Mouse (Mus musculus) MEL (cell line): ENCODE data around the gene Veph1.

ENCODE experiments used
- BHLHE40 ChIP-seq: IDR thresholded peaks from 2 replicates; pipeline ENCODE4 v1.6.1; 2012; ENCODE audit warnings: low read depth, mild to moderate bottlenecking, inconsistent platforms, low read length, improper control_type of control experiment, borderline replicate concordance
- CTCF ChIP-seq, 3 experiments: IDR thresholded peaks in 2 of 3; conservative IDR thresholded peaks in 1 of 3; 2 replicates each; pipeline ENCODE4 v1.5.1; 2011 to 2012; ENCODE audit warnings: low read length in 3 of 3, low read depth in 2 of 3, mild to moderate bottlenecking in 2 of 3, improper control_type of control experiment in 1 of 3, inconsistent platforms in 1 of 3, mixed read lengths in 1 of 3, moderate library complexity in 1 of 3; ENCODE audit not compliant: control insufficient read depth in 1 of 3, insufficient read depth in 1 of 3, poor library complexity in 1 of 3, severe bottlenecking in 1 of 3
- EP300 ChIP-seq, 2 experiments: IDR thresholded peaks; 2 replicates each; pipeline ENCODE4 v1.6.1; 2011; ENCODE audit warnings: improper control_type of control experiment in 2 of 2, low read length in 2 of 2, low read depth in 1 of 2, mild to moderate bottlenecking in 1 of 2
- ETS1 ChIP-seq: IDR thresholded peaks from 2 replicates; pipeline ENCODE4 v1.6.1; 2012; ENCODE audit warnings: low read depth, mild to moderate bottlenecking, inconsistent platforms, low read length, improper control_type of control experiment, moderate library complexity
- GATA1 ChIP-seq: IDR thresholded peaks from 2 replicates; pipeline ENCODE4 v1.6.1; 2011; ENCODE audit warnings: low read depth, low read length, improper control_type of control experiment
- KAT2A ChIP-seq: conservative IDR thresholded peaks from 2 replicates; pipeline ENCODE4 v1.6.1; 2012; ENCODE audit warnings: low read depth, low read length, improper control_type of control experiment, inconsistent platforms
- MEF2A ChIP-seq: IDR thresholded peaks from 2 replicates; pipeline ENCODE4 v1.6.1; 2014; ENCODE audit warnings: low read depth, mild to moderate bottlenecking, inconsistent platforms, low read length, improper control_type of control experiment; ENCODE audit not compliant: poor library complexity, insufficient replicate concordance, severe bottlenecking; ENCODE audit errors: extremely low read depth
- POLR2A ChIP-seq, 2 experiments: IDR thresholded peaks; 2 replicates each; pipeline ENCODE4 v1.6.1; 2011 to 2012; ENCODE audit warnings: low read length in 2 of 2, mild to moderate bottlenecking in 2 of 2, control low read depth in 1 of 2, improper control_type of control experiment in 1 of 2, low read depth in 1 of 2, moderate library complexity in 1 of 2; ENCODE audit not compliant: control insufficient read depth in 1 of 2, insufficient read depth in 1 of 2, poor library complexity in 1 of 2
- POLR2AphosphoS2 ChIP-seq: IDR thresholded peaks from 2 replicates; pipeline ENCODE4 v1.6.1; 2011; ENCODE audit warnings: low read length, improper control_type of control experiment
- RCOR1 ChIP-seq: IDR thresholded peaks from 2 replicates; pipeline ENCODE4 v1.6.1; 2012; ENCODE audit warnings: low read depth, mild to moderate bottlenecking, inconsistent platforms, low read length, improper control_type of control experiment
- TBP ChIP-seq: IDR thresholded peaks from 2 replicates; pipeline ENCODE4 v1.8.0; 2011; ENCODE audit warnings: low read depth, low read length, improper control_type of control experiment
- TCF12 ChIP-seq: IDR thresholded peaks from 2 replicates; pipeline ENCODE4 v1.6.1; 2014; ENCODE audit warnings: low read depth, mild to moderate bottlenecking, inconsistent platforms, low read length, improper control_type of control experiment, moderate library complexity
- USF1 ChIP-seq: IDR thresholded peaks from 2 replicates; pipeline ENCODE4 v1.6.1; 2014; ENCODE audit warnings: low read depth, mild to moderate bottlenecking, inconsistent platforms, low read length, improper control_type of control experiment, moderate library complexity
- ZMIZ1 ChIP-seq: IDR thresholded peaks from 2 replicates; pipeline ENCODE4 v1.6.1; 2012; ENCODE audit warnings: low read depth, mild to moderate bottlenecking, inconsistent platforms, low read length, improper control_type of control experiment, moderate library complexity

DNA sequence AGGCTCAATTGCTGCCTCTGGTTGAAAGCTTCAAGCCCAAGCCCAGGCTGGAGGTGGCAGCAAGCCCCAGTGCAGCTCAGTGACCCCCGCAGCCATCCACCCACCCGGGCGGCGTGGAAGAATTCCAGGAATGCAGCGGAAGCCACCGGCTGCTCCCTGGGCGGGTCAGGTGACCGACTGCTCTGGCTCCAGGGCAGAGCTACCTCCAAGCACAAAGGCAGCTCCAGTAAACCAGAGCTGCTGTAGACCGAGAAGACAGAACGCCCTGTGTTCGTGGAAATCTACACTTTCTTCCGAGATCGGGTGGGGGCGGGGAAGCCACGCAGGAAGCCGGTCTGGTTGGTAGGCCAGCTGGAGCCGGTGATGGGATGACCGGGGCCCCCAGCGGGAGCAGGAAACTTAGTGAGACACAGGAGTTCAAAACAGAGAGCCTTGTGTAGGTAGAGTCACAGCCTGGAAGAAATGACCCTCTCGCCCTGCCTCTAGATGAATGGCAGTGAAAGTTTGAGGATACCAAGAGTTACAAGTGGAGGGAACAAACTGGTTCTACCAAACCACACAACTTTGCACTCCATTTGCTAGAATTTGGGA lies 4.2 kb downstream of the Veph1 start:
- TF ChIP-seq POLR2AphosphoS2 = no peak
- TF ChIP-seq KAT2A = no peak
- no peak for TF ChIP-seq TBP
- TF ChIP-seq TCF12 = no peak
- TF ChIP-seq POLR2A (IDR thresholded peaks at IDR 0.05; ENCODE audit: control insufficient read depth in 1 of 2, insufficient read depth in 1 of 2, low read depth in 1 of 2, low read length in 2 of 2, poor library complexity in 1 of 2) = no peak
- TF ChIP-seq ZMIZ1 = no peak
- no peak for TF ChIP-seq USF1
- TF ChIP-seq EP300 (IDR thresholded peaks at IDR 0.05; ENCODE audit: low read depth in 1 of 2, low read length in 2 of 2) = no peak
- no peak for TF ChIP-seq MEF2A
- TF ChIP-seq ETS1 = no peak
- TF ChIP-seq CTCF (IDR thresholded peaks at IDR 0.05 in 2 of 3, conservative IDR thresholded peaks at IDR 0.05 in 1 of 3; ENCODE audit: control insufficient read depth in 1 of 3, insufficient read depth in 1 of 3, low read depth in 2 of 3, low read length in 3 of 3, poor library complexity in 1 of 3, severe bottlenecking in 1 of 3) = no peak
- no peak for TF ChIP-seq BHLHE40
- no peak for TF ChIP-seq RCOR1
- no peak for TF ChIP-seq GATA1
